Mouse (Mus musculus) thymus, adult 18-20 months (tissue): ENCODE data around the gene Flrt1.

Source experiments
- DNase-seq, 2 experiments: peaks; one replicate each; pipeline ENCODE4 v3.0.0; 2022; ENCODE audit warnings: mixed read lengths in 2 of 2

The Flrt1 gene

DNA sequence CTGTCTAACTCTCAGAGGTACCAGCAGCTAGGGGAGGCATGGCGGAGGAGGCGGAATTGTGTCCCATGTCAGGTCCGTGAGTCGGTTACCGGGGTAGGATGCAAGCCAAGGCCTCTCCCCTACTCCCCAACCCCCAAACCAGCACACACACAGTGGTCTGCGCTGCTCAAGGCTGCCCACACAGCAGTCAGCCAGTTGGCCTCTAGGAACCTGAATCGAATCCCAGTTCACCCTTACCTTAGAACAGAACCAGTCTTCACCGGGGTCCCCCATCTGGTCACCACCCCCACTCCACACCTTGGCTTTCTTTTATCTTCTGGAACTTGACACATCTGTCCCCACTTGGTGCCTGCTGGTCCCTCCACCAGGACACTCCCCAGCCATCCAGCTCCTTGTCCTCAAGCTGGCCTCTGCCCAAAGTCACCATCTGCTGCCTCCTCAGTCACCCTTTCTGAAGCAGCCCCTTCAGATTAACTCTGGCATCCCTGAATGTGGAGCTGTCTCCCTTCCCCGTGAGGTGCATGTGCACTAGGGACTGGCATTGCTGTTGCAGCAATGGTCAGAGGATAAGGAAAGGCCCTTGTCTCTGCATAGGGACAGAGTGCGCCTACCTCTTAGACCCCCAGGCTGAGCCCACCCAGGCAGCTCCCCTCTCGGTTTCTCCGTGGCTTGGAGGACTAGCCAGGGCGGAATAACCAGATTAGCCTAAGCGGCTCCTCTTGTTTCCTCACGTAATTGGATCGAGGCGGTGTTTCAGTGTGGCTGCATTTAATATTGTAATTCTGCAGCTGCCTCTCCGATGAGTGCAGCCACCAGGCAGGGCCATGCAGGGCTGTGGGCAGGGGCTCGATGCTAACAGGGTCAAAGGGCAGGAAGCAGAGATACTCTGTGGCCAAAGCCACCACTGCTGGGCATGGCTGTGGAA, 23.3 kb upstream of the Flrt1 start:
- no peak for DNase-seq

DNA sequence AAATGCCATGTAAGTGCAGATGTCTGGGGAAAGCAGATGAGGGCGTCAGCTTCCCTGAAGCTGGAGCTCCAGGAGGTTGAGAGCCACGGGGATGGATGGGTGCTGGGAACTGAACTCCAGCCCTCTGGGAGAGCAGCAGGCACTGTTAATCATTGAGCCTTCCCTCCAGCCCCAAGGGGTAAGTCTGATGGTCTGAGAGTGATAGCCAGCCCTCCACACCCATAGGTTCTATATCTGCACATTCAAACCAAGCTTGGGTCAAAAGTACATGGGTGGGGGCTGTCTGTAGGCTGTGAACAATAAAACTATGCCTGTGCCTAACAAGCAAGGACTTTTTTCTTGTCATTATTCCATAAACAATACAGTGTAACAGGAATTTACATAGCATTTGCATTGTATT, 21.4 kb upstream of the Flrt1 start:
- DNase-seq = no peak

DNA sequence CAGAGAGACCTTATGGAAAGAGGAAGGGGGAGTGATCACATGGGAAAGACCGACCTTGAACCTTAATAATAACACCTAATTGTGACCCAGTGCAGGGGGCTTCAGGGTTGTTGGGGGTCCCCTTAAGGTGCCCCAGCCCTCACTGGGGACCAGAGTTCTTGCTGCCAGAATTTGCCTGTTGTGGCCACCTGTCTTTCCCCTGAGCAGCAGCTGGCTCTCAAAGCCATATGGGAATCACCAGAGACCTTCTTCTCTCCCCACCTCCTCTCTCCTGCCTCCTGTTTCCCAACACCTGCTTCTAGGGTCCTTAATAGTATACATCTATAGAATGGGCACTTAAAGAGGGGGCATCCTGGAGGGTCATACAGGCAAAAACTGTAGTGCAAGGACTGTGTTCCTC, 20.7 kb upstream of the Flrt1 start:
- DNase-seq = no peak

DNA sequence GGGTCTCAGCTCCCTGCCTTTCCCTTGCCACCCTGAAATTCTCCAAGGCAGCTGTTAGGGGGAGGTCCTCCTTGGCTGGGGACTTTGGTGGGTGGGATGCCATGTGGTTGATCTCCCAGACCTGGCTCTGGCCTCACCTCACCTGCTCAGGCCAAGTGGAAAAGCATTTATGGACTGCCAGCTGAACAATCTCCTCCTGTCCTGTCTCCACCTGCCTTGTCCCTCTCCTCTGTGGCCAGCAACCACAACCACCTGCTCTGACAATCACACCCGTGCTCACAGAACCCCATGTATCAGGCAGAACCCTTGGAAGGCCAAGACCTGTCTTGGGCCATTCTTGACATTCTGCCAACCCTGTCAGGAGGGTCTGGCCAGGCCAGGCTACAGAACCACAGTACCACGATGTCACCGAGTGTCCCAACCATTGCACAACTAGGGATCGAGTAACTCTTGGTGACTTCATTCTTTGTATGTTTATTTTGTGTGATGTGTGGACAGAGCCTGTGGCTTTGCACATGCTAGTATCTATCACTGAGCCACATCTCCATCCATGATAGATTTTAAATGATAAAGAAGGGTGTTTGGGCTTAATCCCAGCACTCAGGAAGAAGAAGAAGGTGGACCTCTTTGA, 20.1 kb upstream of the Flrt1 start:
- no peak for DNase-seq

DNA sequence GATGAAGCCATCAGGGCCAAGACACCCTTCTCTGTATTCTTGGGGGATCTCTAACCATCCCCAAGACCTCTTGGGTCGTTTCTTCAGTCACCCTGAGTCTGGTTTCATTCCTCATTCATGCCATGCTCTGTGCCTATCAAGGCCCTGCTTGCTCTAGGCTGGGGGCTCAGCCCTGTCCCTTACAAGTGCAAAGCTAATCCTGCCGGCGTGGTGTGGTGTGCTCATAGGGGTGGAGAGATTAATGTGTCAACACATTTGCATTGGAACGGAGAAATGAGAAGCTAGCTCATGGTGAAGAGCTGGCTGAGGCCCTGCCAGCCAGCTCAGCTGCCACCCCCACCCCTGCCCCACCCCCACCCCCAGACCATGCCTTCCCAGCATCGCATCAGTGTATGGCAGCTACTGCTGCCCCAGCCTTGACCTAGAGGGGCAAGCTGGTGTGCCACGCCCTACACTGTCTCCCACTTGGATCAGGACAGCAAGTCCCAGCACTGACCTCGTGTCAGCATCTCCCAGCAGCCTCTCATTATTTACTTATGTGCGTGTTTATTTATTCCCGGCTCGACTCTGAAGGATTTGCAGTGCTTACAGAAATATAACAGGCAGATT, 17.3 kb upstream of the Flrt1 start:
- no peak for DNase-seq

DNA sequence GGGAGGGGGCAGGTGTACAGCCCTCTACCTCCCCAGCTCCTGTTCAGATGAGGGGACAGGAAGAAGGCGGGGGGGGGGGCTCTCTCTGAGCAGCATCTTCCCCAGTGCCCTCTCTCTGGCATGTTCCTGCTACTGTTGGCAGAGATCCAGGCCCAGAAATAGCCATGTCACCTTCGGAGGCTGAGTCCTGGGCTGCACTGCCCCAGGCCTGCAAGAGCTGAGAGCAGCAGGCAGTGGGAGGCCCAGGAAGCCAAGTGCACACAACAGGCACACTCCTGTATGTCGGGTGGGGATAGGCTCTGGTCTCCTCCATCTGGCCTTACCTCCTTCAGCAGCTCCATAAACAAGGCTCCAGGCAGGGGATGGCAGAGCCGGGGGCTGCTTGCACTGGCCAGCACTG, 16.7 kb upstream of the Flrt1 start:
- DNase-seq = no peak

DNA sequence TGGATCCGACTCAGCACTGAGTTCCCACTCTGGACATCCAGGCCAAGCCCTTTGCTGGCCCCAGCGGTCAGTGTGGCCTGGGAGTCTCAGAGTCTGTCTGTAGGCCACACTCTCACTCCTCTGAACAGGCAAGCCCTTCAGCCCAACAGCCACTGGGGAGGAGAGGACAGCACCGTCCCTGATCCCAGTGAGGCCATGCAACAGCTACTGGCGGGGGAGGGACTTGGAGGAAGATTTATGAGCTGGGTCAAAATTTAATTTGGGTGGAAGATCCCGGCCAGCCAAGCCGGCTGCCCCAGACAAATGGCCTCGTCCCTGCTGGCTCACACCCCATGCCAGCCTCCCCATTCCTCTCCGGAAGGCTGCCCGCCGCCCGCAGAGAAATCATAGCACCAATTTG, 15.7 kb upstream of the Flrt1 start:
- no peak for DNase-seq

DNA sequence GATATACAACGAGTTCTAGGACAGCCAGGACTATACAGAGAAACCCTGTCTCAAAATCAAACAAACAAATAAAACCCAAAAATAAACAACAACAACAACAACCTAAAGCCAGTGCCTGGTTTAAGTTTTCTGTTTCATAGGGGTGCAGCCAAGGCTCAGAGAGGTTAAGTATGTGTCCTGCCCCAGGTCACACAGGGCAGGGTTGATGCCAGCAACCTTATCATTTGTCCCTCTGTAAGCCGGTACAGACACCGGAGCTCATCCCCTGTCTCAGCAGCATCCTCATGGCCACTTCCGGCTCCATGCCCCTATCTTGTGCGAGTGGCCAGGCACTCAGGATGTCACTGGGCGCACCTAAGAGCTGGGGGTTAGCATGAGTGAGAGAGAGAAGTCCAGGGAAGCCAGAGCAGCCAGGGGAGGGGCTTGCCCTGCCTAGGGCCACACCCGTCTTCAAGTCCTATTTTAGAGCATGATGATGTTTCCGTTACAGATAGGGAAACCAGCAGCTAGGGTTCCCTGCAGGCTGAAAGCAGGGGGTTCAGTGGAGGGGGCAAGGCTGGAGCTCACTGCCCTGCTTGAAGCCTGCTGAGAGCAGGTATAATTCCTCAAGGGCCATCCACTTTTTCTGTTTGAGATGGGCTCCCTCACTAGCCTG, 12.3 kb upstream of the Flrt1 start:
- DNase-seq = no peak

DNA sequence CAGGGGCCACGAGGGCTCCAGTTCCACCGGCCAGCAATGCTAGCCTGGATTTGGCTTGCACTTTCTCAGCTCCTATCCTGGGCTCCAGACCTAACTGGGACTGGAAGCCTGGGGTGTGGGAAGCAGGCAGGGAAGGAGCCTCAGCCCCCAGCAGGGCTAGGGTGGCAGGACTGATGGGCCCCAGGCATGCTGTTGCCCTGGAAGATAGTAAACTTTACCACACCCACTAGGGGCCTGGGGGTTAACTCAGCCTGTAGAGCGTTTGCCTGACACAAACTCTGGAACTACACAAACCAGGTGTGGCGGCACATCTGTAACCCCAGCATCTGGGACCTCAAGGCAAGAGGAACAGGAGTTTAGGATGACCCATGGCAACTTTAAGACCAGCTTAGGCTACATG, 11.6 kb upstream of the Flrt1 start:
- no peak for DNase-seq

DNA sequence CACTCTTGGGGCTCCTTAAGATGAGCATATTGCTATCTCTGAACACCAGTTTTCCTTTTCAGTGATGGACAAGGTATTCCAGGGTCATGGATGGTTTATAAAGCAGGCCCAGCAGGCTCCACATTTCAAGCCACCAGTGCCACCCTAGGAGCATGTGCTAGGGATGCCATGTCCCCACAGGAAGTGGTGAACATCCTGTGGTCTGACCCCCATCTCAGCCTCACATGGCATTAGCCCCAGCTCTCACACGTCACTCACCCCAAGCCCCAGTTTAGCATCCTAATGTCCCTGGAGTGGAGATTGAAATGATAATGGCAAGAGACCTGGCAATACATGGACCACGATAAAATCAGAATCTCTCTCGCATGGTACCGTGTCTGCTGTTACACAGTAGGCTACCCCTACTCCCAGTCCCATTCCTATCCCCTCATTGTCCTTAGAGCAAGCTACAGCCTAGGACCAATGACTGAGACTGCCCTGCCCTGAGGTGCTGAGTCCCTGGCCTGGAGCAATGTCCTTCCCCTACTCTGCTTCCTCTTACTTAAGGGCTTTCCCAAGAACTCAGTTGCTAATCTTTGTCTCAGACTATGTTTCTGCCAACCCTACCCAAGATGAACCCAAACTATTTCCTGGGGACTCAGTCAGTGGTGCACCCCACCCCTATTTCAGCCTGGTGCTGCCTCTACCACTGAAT, 10.7 kb upstream of the Flrt1 start:
- DNase-seq = no peak

DNA sequence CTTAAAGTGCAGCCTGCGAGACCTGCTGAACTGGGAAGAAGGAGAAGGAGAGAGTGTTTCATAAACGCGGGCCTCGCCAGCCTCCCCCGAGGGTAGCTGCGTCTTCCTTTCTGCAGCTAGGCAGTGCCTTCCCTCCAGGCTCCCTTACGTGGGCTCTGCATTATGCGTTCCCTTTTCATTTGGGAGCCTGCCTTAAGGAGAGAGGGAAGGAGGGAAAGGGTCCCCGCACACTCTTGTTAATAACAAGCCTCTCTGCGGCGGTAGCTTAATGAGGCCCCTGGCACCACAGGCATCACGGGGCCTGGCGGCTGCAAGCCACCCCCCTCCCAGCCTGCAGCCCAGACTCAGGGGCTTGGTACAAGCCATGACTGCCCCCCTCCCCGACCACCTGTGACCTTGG, 8.0 kb upstream of the Flrt1 start:
- DNase-seq = no peak

DNA sequence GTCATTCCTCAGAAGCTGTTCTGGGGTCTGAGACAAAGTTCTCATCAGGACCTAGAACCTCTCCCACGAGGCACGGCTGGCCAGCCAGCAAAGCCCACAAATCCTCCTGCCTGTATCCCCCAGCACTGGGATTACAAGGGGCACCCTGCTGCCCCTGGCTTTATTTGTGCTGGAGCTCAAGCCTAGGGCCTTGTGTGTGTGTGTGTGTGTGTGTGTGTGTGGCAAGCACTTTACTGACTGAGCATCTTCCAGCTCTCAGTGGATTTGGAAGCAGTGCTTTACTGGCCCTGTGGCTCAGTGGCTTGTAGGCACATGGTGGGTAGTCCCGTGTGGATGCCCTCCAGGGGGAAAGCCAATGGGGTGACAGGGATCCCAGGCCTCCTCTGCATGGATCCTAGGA, 7.1 kb upstream of the Flrt1 start:
- no peak for DNase-seq

DNA sequence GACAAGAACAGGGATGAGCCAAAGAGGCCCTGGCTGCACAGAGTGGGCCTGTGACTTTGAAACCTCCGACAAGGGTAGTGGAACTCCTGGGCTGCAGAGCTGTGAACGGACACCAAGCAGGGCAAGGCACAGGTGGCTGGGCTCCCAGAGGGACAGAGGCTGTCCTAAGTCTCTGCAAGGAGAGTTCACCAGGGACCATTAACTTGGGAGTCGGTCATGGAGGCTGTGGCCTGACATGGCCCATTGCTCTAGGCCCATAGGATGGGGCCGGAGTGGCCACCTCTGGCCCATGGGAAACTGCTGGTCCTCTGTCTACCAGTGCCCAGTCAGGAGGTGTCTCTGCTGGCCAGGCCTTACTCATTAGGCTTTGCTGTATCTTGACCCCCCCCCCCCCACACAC, 6.2 kb upstream of the Flrt1 start:
- no peak for DNase-seq

DNA sequence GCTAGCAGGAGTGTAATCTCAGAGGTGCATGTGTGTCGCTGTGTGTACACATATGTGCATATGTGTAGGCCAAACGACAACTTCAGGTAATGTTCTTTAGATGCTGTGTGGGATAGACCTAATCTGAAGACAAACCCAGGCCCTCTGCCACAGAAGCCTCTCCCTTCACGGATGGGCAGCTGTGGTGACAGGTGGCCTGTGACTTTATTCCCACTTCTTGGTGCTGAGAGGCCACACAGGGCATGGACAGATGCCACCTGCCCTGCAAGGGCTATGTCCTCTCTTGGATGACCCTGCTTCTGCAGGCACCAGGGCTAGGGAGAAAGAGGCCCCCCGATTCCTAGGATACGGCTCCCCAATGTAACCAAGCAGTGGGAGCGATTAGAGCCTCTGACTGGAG, 5.8 kb upstream of the Flrt1 start:
- DNase-seq = no peak

DNA sequence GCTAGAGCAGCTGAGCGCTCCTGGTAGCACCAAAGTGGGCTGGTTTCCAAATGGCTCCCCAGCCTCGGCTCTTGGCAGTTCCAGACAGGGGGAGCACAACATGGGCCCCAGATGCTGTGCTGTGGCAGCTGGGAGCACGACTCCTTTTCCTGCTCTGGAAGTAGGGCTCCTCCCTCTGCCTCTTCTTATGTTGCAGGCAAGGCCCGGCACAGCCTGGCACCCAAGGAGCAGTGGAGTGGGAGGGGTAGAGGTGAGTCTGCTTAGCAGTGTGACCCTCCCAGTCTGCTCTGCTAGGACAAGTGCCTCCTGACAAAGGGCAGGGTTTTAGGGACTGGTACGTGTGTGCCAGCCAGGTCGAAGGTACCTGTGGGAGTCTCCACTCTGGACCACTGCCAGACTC, 5.3 kb upstream of the Flrt1 start:
- no peak for DNase-seq

DNA sequence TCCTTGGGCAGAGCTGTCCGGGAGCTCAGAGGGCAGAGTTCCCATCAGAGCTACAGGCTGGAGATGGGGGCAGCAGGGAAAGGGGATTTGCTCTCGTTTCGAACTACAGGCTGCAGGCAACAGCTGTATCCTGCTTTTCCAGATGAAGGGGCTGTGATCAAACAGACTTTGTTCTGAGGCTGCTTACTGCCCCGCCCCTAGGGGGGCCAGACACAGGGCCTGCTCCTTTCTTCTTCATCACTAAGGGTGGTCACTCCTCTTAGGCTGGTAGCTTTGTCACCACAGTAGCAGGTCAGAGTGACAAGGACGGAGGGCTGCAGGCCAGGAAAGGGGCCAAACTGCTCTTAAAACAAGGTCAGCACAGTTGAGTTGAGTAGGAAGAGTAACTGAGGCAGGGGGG, 4.6 kb upstream of the Flrt1 start:
- no peak for DNase-seq

DNA sequence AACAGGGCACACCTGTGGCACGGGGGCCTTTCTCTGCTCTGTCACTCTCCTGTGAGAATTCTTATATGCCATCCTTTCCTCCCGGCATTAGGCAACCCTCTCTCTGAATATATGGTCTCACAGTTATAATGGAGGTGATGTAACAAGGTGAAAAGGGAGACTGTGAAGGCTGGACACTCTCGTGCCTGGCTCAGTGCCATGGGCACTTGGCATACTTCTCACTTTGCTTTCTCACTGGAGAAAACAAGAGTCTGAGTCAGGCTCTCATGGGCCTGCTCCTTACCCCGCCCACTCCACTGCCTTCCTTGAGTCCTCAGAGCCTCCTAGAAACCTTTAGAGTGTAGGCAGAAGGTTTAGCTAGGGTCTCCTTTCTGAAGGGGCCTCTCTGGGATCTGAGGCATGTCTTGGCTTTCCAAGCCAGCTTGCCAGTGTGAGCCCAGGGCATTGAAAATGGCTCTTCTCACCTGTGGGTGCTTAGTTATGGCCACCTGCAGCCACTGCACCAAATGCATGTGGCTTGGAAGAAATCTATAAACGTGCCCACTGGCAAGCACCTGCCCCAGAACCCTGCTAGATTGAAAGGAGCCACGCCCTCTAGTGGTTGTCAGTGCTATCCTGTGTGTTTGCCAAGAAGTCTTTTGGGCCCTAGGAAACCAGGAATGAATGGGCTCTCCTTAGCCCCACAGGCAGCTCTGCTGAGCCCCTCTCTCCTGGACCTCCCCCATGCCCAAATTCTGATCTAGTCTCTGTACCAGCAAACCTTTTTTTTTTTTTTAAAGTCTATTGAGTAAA, 2.8 kb upstream of the Flrt1 start:
- DNase-seq = no peak

DNA sequence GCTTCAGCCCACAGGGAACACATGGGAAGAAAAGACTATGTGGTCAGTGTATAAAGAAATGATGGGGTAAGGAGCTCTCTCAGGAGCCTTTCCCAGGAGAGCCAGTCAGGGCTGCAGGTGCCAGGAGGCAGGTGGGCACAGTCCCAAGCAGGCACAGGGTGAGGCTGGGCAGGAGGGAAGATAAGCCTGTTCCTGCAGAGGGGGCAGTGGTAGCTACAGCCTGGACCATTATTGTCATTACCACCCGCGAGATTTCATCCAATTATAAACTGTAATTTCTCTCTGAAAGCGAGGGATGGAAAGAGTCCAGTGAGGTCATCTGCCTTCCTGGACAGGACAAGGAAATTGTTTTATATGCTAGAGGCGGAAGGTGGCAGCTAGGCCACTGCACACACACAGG, 1.6 kb upstream of the Flrt1 start:
- no peak for DNase-seq

DNA sequence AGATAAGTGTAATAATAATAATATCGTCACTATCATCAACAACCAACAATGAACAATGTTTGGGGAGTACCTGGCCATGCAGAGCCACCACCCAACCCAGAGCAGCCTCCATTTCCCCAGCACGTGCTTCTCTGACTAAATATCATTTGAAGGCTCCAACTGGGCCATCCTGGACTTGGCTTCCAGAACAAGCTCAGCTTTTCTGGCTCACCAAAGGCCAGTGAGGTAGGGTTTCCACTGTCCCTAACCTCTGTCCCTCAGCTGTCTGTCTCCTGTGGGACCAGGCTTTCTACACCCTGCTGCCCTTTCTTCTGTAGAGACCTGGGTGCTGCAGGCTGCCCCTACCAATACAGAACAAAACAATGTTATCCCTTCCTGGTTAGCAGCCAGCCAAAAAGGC, 1.0 kb upstream of the Flrt1 start:
- DNase-seq = no peak

DNA sequence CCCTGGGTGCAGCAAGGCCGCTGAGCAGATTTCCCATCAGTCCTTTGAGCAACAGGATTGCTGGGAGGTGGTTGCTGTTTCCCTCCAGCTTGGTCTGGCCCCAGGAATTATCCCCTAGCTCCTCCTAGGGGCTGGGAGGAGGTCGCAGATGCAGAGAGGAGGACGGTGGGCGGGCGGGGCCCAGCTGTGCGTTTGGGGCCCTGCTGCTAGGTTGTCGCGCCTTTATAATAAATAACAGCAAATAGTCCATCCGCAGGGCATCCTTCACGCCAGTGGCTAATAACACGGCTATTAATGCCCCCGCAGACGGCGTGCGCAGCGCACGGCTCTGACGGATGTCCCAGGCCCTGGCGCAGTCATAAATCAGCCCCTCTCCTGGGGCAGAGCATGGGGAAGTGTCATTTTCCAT, 1.5 kb downstream of the Flrt1 start:
- no peak for DNase-seq

DNA sequence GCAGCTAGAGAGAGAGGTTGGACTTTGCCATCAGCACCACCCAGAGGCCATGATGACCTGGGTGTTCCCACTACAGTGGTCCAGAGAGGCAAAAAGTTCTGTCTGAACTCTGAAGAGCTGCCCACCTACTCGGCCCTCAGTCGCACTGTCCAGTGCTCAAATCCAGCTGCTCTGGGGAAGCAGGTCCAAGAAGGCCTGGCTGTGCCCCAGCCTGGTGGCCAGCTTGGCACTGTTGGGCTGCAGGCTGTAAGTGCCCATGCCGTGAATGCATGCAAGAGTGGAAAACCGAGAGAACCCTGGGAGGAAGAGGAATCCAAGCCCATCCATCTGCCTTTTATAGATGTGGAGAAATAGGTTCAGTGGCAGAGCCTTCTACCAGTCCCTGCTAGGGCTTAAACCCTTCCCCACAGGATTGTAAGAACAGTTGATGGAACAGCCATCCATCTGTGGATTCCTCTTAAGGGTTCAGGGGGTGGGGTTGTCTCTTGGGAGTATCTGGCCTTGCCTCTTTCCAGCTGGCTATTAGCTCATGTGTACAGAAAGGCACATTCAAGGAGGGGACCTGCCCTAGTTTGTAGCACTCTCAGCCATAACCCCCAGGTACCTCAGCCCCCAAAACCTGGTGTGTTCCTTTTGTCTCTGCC, 2.1 kb downstream of the Flrt1 start:
- no peak for DNase-seq

DNA sequence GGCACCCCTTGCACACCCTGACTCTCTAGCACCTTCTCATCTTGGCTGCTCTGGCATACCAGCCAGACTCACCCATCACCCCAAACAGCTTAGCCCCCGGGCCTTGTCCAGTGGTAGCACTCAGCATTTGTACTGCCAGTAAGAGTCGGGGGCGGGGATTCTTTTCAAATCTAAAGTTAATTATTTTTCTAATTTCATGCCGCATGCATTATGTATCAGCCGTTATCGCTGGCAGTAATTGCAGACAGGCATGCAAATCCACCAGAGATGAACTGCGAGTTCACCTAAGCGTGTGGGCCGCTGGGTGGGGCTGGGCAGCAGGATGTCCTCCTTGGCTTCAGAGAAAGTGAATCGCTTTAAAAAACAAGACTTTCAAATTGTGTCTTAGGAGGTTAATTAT, 3.5 kb downstream of the Flrt1 start:
- DNase-seq = no peak
